Mouse (Mus musculus): ENCODE measurements around the gene Rasa3.

- TF ChIP-seq CTCF (IDR thresholded peaks at IDR 0.05; ENCODE audit: control insufficient read depth, insufficient read depth, insufficient read length) (no peak), USF1 (IDR thresholded peaks at IDR 0.05; ENCODE audit: low read depth) (no peak), FOSL1 (IDR thresholded peaks at IDR 0.05; ENCODE audit: insufficient read depth, low read length, poor library complexity, severe bottlenecking) (no peak)
These were observed 2.3 kb downstream of the Rasa3 start for GRCm38 (mm10) chr8:13675121-13675520.
